Mouse (Mus musculus) forebrain, embryonic 16.5 days (tissue): ENCODE measurements around the gene Pdzd9. TPM values are rescaled to one million over a fixed set of nuclear protein-coding genes. Genes with fewer than 3 reads are reported as not detected.

ENCODE experiments used
- ATAC-seq: fragments of 200-750 bp; cut with Nextera tagmentation; 2 replicates; pipeline ENCODE4 v1.8.0; 2017; ENCODE audit warnings: mild to moderate bottlenecking, moderate library complexity
- H3K27ac ChIP-seq: fragments of 300-500 bp; sonication (generic); 2 replicates; pipeline ENCODE4 v1.5.1; 2014; ENCODE audit warnings: low read length, control low read depth
- H3K27me3 ChIP-seq: fragments of 300-500 bp; sonication (generic); replicated peaks from 2 replicates; pipeline ENCODE4 v1.6.1; 2014; ENCODE audit warnings: low read length; ENCODE audit not compliant: control insufficient read depth, insufficient read depth
- H3K36me3 ChIP-seq: fragments of 300-500 bp; sonication (generic); 2 replicates; pipeline ENCODE4 v1.6.1; 2014; ENCODE audit not compliant: control insufficient read depth, insufficient read depth
- H3K4me1 ChIP-seq: fragments of 300-500 bp; sonication (generic); replicated peaks from 2 replicates; pipeline ENCODE4 v1.6.1; 2014; ENCODE audit warnings: low read length; ENCODE audit not compliant: control insufficient read depth, insufficient read depth
- H3K4me2 ChIP-seq: fragments of 300-500 bp; sonication (generic); 2 replicates; pipeline ENCODE4 v1.6.1; 2014; ENCODE audit warnings: mild to moderate bottlenecking, low read length, control low read depth
- H3K4me3 ChIP-seq: fragments of 300-500 bp; sonication (generic); replicated peaks from 2 replicates; pipeline ENCODE4 v1.5.1; 2014; ENCODE audit warnings: mild to moderate bottlenecking, low read length, control low read depth
- H3K9ac ChIP-seq: fragments of 300-500 bp; sonication (generic); replicated peaks from 2 replicates; pipeline ENCODE4 v1.6.1; 2014; ENCODE audit warnings: low read depth, low read length, control low read depth
- H3K9me3 ChIP-seq: fragments of 300-500 bp; sonication (generic); 2 replicates; pipeline ENCODE4 v1.6.1; 2016; ENCODE audit warnings: low read length; ENCODE audit not compliant: control insufficient read depth
- WGBS: fragments of 180-500 bp; shearing (Covaris S2); extraction: QIAGEN DNeasy Blood & Tissue Kit; methylation state at CpG from one replicate; pipeline ENCODE4 v1.1.7; 2014; 5-methylcytosine and 5-hydroxymethylcytosine counted together
- polyA plus RNA-seq: library from polyadenylated mRNA; unstranded; fragments of >200 nt; fragmentation: Nextera tagmentation; extraction: Ambion mirVana; gene quantifications from 2 replicates; pipeline ENCODE4 v1.2.1, GENCODE M21; 2015

The Pdzd9 gene
- polyA plus RNA-seq, 1 experiment from 2014 or later: 0.35 TPM

GRCm38 (mm10) chr7:120620841-120621240 lies 49.3 kb downstream of the Pdzd9 start:
- WGBS: 88% methylated on average over 9 of the region's 9 CpGs
- Histone ChIP-seq H3K9me3 (no peaks in the 10 kb centered on the region), H3K36me3 (no peaks in the 10 kb centered on the region), H3K9ac (no peak overlapping the region), H3K4me2 (no peak overlapping the region), H3K27ac (no peak overlapping the region), H3K4me1 (no peaks in the 10 kb centered on the region), H3K27me3 (no peaks in the 10 kb centered on the region), H3K4me3 (no peak overlapping the region)
- ATAC-seq: no peak

- Histone ChIP-seq H3K9me3 (no peaks in the 10 kb centered on the region), H3K4me1 (no peaks in the 10 kb centered on the region), H3K4me3 (no peak overlapping the region), H3K36me3 (no peaks in the 10 kb centered on the region), H3K27me3 (no peaks in the 10 kb centered on the region), H3K4me2 (no peak overlapping the region), H3K9ac (no peak overlapping the region), H3K27ac (no peak overlapping the region)
- 70% methylated on average over 8 of the region's 8 CpGs for WGBS
- ATAC-seq: no peak
Observed at GRCm38 (mm10) chr7:120620075-120620771, 49.9 kb downstream of the Pdzd9 start.

Other genes starting within 250 kb of the Pdzd9 start
- 225 and 231 TPM in 2 replicates for gene Uqcrc2, start 35.2 kb downstream of the Pdzd9 start, polyA plus RNA-seq
- 13.2 and 13.5 TPM in 2 replicates for gene Mosmo, start 7.3 kb upstream of the Pdzd9 start, polyA plus RNA-seq
- 0.91 and 2.0 TPM in 2 replicates for gene Vwa3a, start 69.0 kb upstream of the Pdzd9 start, polyA plus RNA-seq
- not detected in 2 replicates for gene Gm5737, start 142.0 kb upstream of the Pdzd9 start, polyA plus RNA-seq
- 38.9 and 40.3 TPM in 2 replicates for gene Eef2k, start 172.5 kb upstream of the Pdzd9 start, polyA plus RNA-seq
- 32.6 and 34.5 TPM in 2 replicates for gene Polr3e, start 247.4 kb upstream of the Pdzd9 start, polyA plus RNA-seq